In genomic region chr11:116416196-116416943, GRCm38 (mm10) we compare ENCODE assay signal across 12 mouse cellular contexts. TPM values are rescaled to one million over a fixed set of nuclear protein-coding genes. Genes with fewer than 3 reads are reported as not detected.
DNase-seq lines count a peak whose midpoint lies in the region; ATAC-seq and TF ChIP-seq lines count a peak whose summit lies in the region.
"Had no signal": no experiment of that assay in that cellular context is flagged by ENCODE, and none has a peak within 500 bp of the region (broad histone marks: within the 10 kb centered on the region; RNA-seq: fewer than 3 reads in every experiment).

No protein-coding gene starts in this region.

- intact Hi-C loops in heart, adult 2 months (cut with DNase I), result no loop called here

- TF ChIP-seq CTCF in heart, adult 2 months (IDR thresholded peaks at IDR 0.05), result no peak
- TF ChIP-seq CTCF in liver, postnatal 0 days (IDR thresholded peaks at IDR 0.05; ENCODE audit: low read depth), result no peak

- H3K27ac ChIP-seq in heart, adult 2 months, result peak overlapping the region; percentile 45
- H3K27ac ChIP-seq in forebrain, embryonic 13.5 days, result no peak overlapping the region
- no peak overlapping the region for H3K27ac ChIP-seq in hindbrain, embryonic 13.5 days
- H3K27ac ChIP-seq in liver, postnatal 0 days (ENCODE audit: low read depth), result no peak overlapping the region
- H3K27ac ChIP-seq: hindbrain, postnatal 0 days; liver, embryonic 15.5 days had no signal

- peaks cover 4% of the 10 kb centered on the region for H3K4me1 ChIP-seq in heart, adult 2 months (ENCODE audit: control insufficient read depth, insufficient read depth, low read length)
- peaks cover 17% of the 10 kb centered on the region for H3K4me1 ChIP-seq in forebrain, embryonic 13.5 days
- peaks cover 17% of the 10 kb centered on the region for H3K4me1 ChIP-seq in hindbrain, embryonic 13.5 days (replicated peaks)
- peaks cover 22% of the 10 kb centered on the region for H3K4me1 ChIP-seq in liver, postnatal 0 days (ENCODE audit: insufficient read depth)

- peaks cover 2% of the 10 kb centered on the region; the same call in 1 of the 2 replicates for H3K27me3 ChIP-seq in heart, adult 2 months (ENCODE audit: control insufficient read depth, insufficient read depth, low read length)
- no peaks in the 10 kb centered on the region for H3K27me3 ChIP-seq in forebrain, embryonic 13.5 days
- H3K27me3 ChIP-seq in hindbrain, embryonic 13.5 days, result no peaks in the 10 kb centered on the region
- peaks cover 11% of the 10 kb centered on the region for H3K27me3 ChIP-seq in liver, postnatal 0 days (ENCODE audit: insufficient read depth, low read length)

- no peak overlapping the region for H3K4me3 ChIP-seq in heart, adult 2 months
- no peak overlapping the region for H3K4me3 ChIP-seq in forebrain, embryonic 13.5 days
- H3K4me3 ChIP-seq in hindbrain, embryonic 13.5 days, result no peak overlapping the region
- no peak overlapping the region for H3K4me3 ChIP-seq in liver, postnatal 0 days (ENCODE audit: low read depth, low read length)
- H3K4me3 ChIP-seq: liver, embryonic 15.5 days had no signal

- TF ChIP-seq EP300 in heart, adult 2 months (IDR thresholded peaks at IDR 0.05; ENCODE audit: insufficient read depth, low read depth, low read length), result no peak
- TF ChIP-seq EP300 in liver, postnatal 0 days (IDR thresholded peaks at IDR 0.05; ENCODE audit: low read depth), result no peak

- 0 out of 2 replicates have a peak, but pooled peaks have one; percentile 10 for TF ChIP-seq POLR2A in heart, adult 2 months (IDR thresholded peaks at IDR 0.05; ENCODE audit: insufficient read depth, low read depth, low read length)

- no peak for ATAC-seq in forebrain, embryonic 13.5 days
- ATAC-seq in hindbrain, embryonic 13.5 days (ENCODE audit: low FRiP score), result no peak
- no peak for ATAC-seq in liver, postnatal 0 days
- ATAC-seq: hindbrain, postnatal 0 days had no signal

- no peaks in the 10 kb centered on the region for H3K9me3 ChIP-seq in forebrain, embryonic 13.5 days (replicated peaks)
- no peaks in the 10 kb centered on the region for H3K9me3 ChIP-seq in hindbrain, embryonic 13.5 days
- no peaks in the 10 kb centered on the region for H3K9me3 ChIP-seq in liver, postnatal 0 days (ENCODE audit: low read length)
- H3K9me3 ChIP-seq: liver, embryonic 15.5 days had no signal

- WGBS in heart, adult 2 months, result 64% methylated on average over 6 of the region's 6 CpGs
- WGBS in forebrain, embryonic 13.5 days, result 71% methylated on average over 6 of the region's 6 CpGs
- 75% methylated on average over 6 of the region's 6 CpGs for WGBS in hindbrain, embryonic 13.5 days
- WGBS in liver, postnatal 0 days (ENCODE audit: insufficient replicate concordance), result 76% methylated on average over 6 of the region's 6 CpGs

- H3K79me2 ChIP-seq in heart, adult 2 months (replicated peaks; ENCODE audit: control insufficient read depth, insufficient read depth, low read length), result no peaks in the 10 kb centered on the region; the same call in 1 of the 2 replicates

- no peak overlapping the region for H3K4me2 ChIP-seq in forebrain, embryonic 13.5 days
- no peak overlapping the region for H3K4me2 ChIP-seq in hindbrain, embryonic 13.5 days
- H3K4me2 ChIP-seq in liver, postnatal 0 days (ENCODE audit: low read depth, low read length), result no peak overlapping the region
- H3K4me2 ChIP-seq: liver, embryonic 15.5 days had no signal

- H3K36me3 ChIP-seq in heart, adult 2 months (ENCODE audit: control insufficient read depth, insufficient read depth, low read length), result no peaks in the 10 kb centered on the region
- no peaks in the 10 kb centered on the region for H3K36me3 ChIP-seq in forebrain, embryonic 13.5 days (ENCODE audit: poor library complexity, severe bottlenecking)
- H3K36me3 ChIP-seq in hindbrain, embryonic 13.5 days, result no peaks in the 10 kb centered on the region
- no peaks in the 10 kb centered on the region for H3K36me3 ChIP-seq in liver, postnatal 0 days (replicated peaks; ENCODE audit: insufficient read depth, low read length)
- H3K36me3 ChIP-seq: G1E; liver, embryonic 15.5 days had no signal

- no peak overlapping the region for H3K9ac ChIP-seq in heart, adult 2 months (ENCODE audit: low read depth, low read length)
- H3K9ac ChIP-seq in forebrain, embryonic 13.5 days, result no peak overlapping the region
- no peak overlapping the region for H3K9ac ChIP-seq in hindbrain, embryonic 13.5 days
- no peak overlapping the region for H3K9ac ChIP-seq in liver, postnatal 0 days (replicated peaks)
- H3K9ac ChIP-seq: liver, embryonic 15.5 days had no signal

- DNase-seq in 416B (ENCODE audit: low read depth), result peak; percentile 24
- DNase-seq in NIH3T3 (ENCODE audit: low read depth), result peak; percentile 88
- DNase-seq in heart, adult 2 months, result peak in 1 of 2 experiments; percentile 59
- DNase-seq in heart, postnatal 4 days, result peak; percentile 44
- DNase-seq in liver, postnatal 0 days, result no peak
- DNase-seq: kidney, postnatal 4 days had no signal

RNA-seq across cellular contexts. Expression of gene Rnf157, which starts 3.5 kb away (rescaled TPM):
- 1 to 10 TPM; 6.0 to 7.2 TPM for total RNA-seq in heart, adult 2 months (2021)
- 3.0 and 5.7 TPM in 2 replicates for polyA plus RNA-seq in heart, adult 2 months (2012; rRNA removed)
- 10 to 100 TPM; 11.9 to 12.4 TPM for total RNA-seq in heart, postnatal 4 days (2021)
- 18.1 and 20.6 TPM in 2 replicates for polyA plus RNA-seq in forebrain, embryonic 13.5 days (2015; fragmentation: Nextera tagmentation; extraction: Ambion mirVana)
- polyA plus RNA-seq in hindbrain, embryonic 13.5 days (2015; fragmentation: Nextera tagmentation; extraction: Ambion mirVana), result 35.0 and 39.6 TPM in 2 replicates
- 1.5 and 2.2 TPM in 2 replicates for polyA plus RNA-seq in liver, postnatal 0 days (2015; fragmentation: Nextera tagmentation; extraction: Ambion mirVana)

RNA-seq across cellular contexts. Expression of gene Ubald2, which starts 17.5 kb away (rescaled TPM):
- 10 to 100 TPM; 29.2 to 34.1 TPM for total RNA-seq in heart, adult 2 months (2021)
- 45.5 and 80.1 TPM in 2 replicates for polyA plus RNA-seq in heart, adult 2 months (2012; rRNA removed)
- total RNA-seq in heart, postnatal 4 days (2021), result 10 to 100 TPM; 52.8 to 55.5 TPM
- polyA plus RNA-seq in forebrain, embryonic 13.5 days (2015; fragmentation: Nextera tagmentation; extraction: Ambion mirVana), result 45.5 and 58.2 TPM in 2 replicates
- polyA plus RNA-seq in hindbrain, embryonic 13.5 days (2015; fragmentation: Nextera tagmentation; extraction: Ambion mirVana), result 43.6 and 44.5 TPM in 2 replicates
- polyA plus RNA-seq in liver, postnatal 0 days (2015; fragmentation: Nextera tagmentation; extraction: Ambion mirVana), result 29.2 and 29.8 TPM in 2 replicates

RNA-seq across cellular contexts. Expression of gene Qrich2, which starts 49.7 kb away (rescaled TPM):
- not detected for total RNA-seq in heart, adult 2 months (2021)
- polyA plus RNA-seq in heart, adult 2 months (2012; rRNA removed), result 0.18 and 0.23 TPM in 2 replicates
- total RNA-seq in heart, postnatal 4 days (2021), result under 1 TPM in 1 of 2 experiments, not detected in 1; 0.05 TPM
- polyA plus RNA-seq in forebrain, embryonic 13.5 days (2015; fragmentation: Nextera tagmentation; extraction: Ambion mirVana), result 0.09 TPM in 1 of 2 replicates, not detected in the other
- polyA plus RNA-seq in hindbrain, embryonic 13.5 days (2015; fragmentation: Nextera tagmentation; extraction: Ambion mirVana), result 0.19 and 0.42 TPM in 2 replicates
- polyA plus RNA-seq in liver, postnatal 0 days (2015; fragmentation: Nextera tagmentation; extraction: Ambion mirVana), result 0.06 TPM in 1 of 2 replicates, not detected in the other
- total RNA-seq: gastrocnemius, adult 8-10 months; hindbrain, postnatal 0 days had no signal
- polyA plus RNA-seq: liver, embryonic 15.5 days had no signal
